Mouse (Mus musculus) NIH3T3 (cell line): ENCODE measurements at regions not wholly inside any gene's neighbourhood (a gene's known extent, or its start where the extent isn't known, plus 50 kb on each side); places are given as distances from the start of the nearest gene placed in this dataset.
A peak's percentile ranks its signal among the peaks of the same experiment; 100 is the strongest.

Experiments
- DNase-seq: peaks from one replicate; pipeline ENCODE4 v3.0.0-alpha.2; 2012; ENCODE audit warnings: low read depth

GRCm38 (mm10) chr10:21446641-21447040 is 69.5 kb downstream of the Aldh8a1 start:
- DNase-seq = no peak

- no peak for DNase-seq
Measured at GRCm38 (mm10) chr10:21448132-21448531, 71.0 kb downstream of the Aldh8a1 start.

GRCm38 (mm10) chr10:21448942-21449341 is 71.9 kb downstream of the Aldh8a1 start:
- no peak for DNase-seq

- peak; percentile 68 for DNase-seq
Measured at GRCm38 (mm10) chr10:21452611-21453010, 75.5 kb downstream of the Aldh8a1 start.

- no peak for DNase-seq
Measured at GRCm38 (mm10) chr10:21453527-21453926, 76.4 kb downstream of the Aldh8a1 start.

GRCm38 (mm10) chr10:21454153-21454552 is 77.1 kb downstream of the Aldh8a1 start:
- no peak for DNase-seq

GRCm38 (mm10) chr10:21454757-21455156 is 77.7 kb downstream of the Aldh8a1 start:
- DNase-seq = no peak

- no peak for DNase-seq
Measured at GRCm38 (mm10) chr10:21455863-21456262, 78.8 kb downstream of the Aldh8a1 start.

GRCm38 (mm10) chr10:21456359-21456758 is 79.3 kb downstream of the Aldh8a1 start:
- DNase-seq = no peak

- DNase-seq = peak; percentile 64
Measured at GRCm38 (mm10) chr10:21456991-21457390, 79.9 kb downstream of the Aldh8a1 start.

- DNase-seq = no peak
Measured at GRCm38 (mm10) chr10:21458608-21459007, 81.5 kb downstream of the Aldh8a1 start.

GRCm38 (mm10) chr10:21460062-21460461 is 83.0 kb downstream of the Aldh8a1 start:
- no peak for DNase-seq

GRCm38 (mm10) chr10:21462915-21463314 is 85.8 kb downstream of the Aldh8a1 start:
- DNase-seq = peak; percentile 74

- peak; percentile 97 for DNase-seq
Measured at GRCm38 (mm10) chr10:21465362-21465761, 88.3 kb downstream of the Aldh8a1 start.

- peak; percentile 48 for DNase-seq
Measured at GRCm38 (mm10) chr10:21465806-21466377, 88.8 kb downstream of the Aldh8a1 start.

- DNase-seq = no peak
Measured at GRCm38 (mm10) chr10:21467425-21468085, 90.5 kb downstream of the Aldh8a1 start.

GRCm38 (mm10) chr10:21468421-21468820 is 91.3 kb downstream of the Aldh8a1 start:
- no peak for DNase-seq

GRCm38 (mm10) chr10:21469961-21470360 is 92.9 kb downstream of the Aldh8a1 start:
- no peak for DNase-seq

GRCm38 (mm10) chr10:21470589-21470988 is 93.5 kb downstream of the Aldh8a1 start:
- no peak for DNase-seq

GRCm38 (mm10) chr10:21474242-21474641 is 97.2 kb downstream of the Aldh8a1 start:
- no peak for DNase-seq

- peak; percentile 49 for DNase-seq
Measured at GRCm38 (mm10) chr10:21478004-21478403, 100.9 kb downstream of the Aldh8a1 start.

- no peak for DNase-seq
Measured at GRCm38 (mm10) chr10:21479403-21479802, 102.3 kb downstream of the Aldh8a1 start.

- peak; percentile 83 for DNase-seq
Measured at GRCm38 (mm10) chr10:21481255-21481654, 104.2 kb downstream of the Aldh8a1 start.

GRCm38 (mm10) chr10:21482055-21482454 is 105.0 kb downstream of the Aldh8a1 start:
- no peak for DNase-seq
